ENCODE assay signal across 1 mouse cellular context in the genomic region with DNA sequence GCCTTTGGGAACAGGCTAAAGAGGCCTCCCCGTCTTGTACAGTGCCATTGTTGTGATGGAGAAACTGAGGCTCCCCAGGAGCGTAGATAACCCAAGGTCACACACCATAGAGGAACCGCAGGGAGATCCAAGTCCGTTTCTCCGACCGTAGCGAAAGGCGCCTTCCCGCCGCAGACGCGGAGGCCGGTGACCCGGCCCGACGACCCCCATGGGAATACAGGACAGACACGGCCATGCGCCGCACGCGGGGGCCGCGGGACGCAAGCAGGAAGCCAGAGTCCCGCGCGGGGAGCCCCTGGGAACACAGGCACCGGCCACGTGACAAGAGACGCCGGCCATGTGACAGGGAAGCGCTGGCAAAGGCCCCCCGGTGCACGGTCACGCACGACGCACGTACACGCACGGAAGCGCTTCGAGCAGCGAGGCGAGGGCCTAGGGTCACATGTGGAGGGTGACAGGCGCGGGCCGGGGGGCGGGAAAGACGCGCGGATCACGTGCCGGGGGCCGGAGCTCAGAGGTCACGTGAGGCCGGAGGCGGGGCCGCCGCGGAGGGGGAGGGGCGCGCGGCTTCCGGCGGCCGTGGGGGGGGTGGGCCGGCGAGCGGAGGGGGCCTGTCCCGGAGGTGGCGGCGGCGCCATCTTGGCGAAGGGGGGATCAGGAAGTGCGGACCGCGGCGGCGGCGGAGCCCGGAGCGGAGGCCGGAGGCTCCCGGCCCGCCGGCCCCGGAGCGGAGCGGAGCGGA.
TF ChIP-seq lines count a peak whose summit lies in the region.

A gene (plus strand): TSS at position 649 of the 742 bp plus-strand sequence.

TF ChIP-seq in CH12.LX, 34 proteins besides CTCF, POLR2A, EP300 and RAD21 (continued from another document):
- TF ChIP-seq ZC3H11A (IDR thresholded peaks at IDR 0.05; ENCODE audit: low read depth, low read length) (no peak), TBP (conservative IDR thresholded peaks at IDR 0.05; ENCODE audit: low read depth, low read length) (no peak), ETS1 (conservative IDR thresholded peaks at IDR 0.05; ENCODE audit: low read depth, low read length) (peak; percentile 76), USF1 (IDR thresholded peaks at IDR 0.05; ENCODE audit: low read depth, low read length) (peak; percentile 93), USF2 (conservative IDR thresholded peaks at IDR 0.05; ENCODE audit: low read depth, low read length) (peak; percentile 90), HCFC1 (IDR thresholded peaks at IDR 0.05; ENCODE audit: low read depth, low read length) (peak; percentile 74), UBTF (IDR thresholded peaks at IDR 0.05; ENCODE audit: low read depth, low read length) (no peak), MEF2A (IDR thresholded peaks at IDR 0.05; ENCODE audit: borderline replicate concordance, low read depth, low read length) (no peak; the same call in none of the 2 replicates), GABPA (IDR thresholded peaks at IDR 0.05; ENCODE audit: insufficient replicate concordance, low read depth, low read length) (no peak), PAX5 (IDR thresholded peaks at IDR 0.05; ENCODE audit: low read length) (no peak), ELF1 (IDR thresholded peaks at IDR 0.05; ENCODE audit: low read depth, low read length) (peak; percentile 89), JUN (IDR thresholded peaks at IDR 0.05; ENCODE audit: insufficient read depth, low read depth, low read length) (no peak), MAFK (IDR thresholded peaks at IDR 0.05; ENCODE audit: insufficient replicate concordance, low read length) (no peak), CHD1 (IDR thresholded peaks at IDR 0.05; ENCODE audit: low read depth, low read length) (no peak), NRF1 (IDR thresholded peaks at IDR 0.05; ENCODE audit: low read depth, low read length) (peak; percentile 63), POLR2AphosphoS2 (IDR thresholded peaks at IDR 0.05; ENCODE audit: low read depth, low read length) (no peak), SMC3 (IDR thresholded peaks at IDR 0.05; ENCODE audit: low read depth, low read length) (no peak), MAX (IDR thresholded peaks at IDR 0.05; ENCODE audit: low read length) (peak; percentile 98), E2F4 (IDR thresholded peaks at IDR 0.05; ENCODE audit: insufficient replicate concordance, low read depth, low read length) (no peak), MXI1 (IDR thresholded peaks at IDR 0.05; ENCODE audit: low read depth, low read length) (peak; percentile 84), SIN3A (IDR thresholded peaks at IDR 0.05; ENCODE audit: low read length) (peak; percentile 35), MYC (IDR thresholded peaks at IDR 0.05; ENCODE audit: low read depth, low read length) (peak; percentile 70; the same call in 1 of the 2 replicates), BHLHE40 (IDR thresholded peaks at IDR 0.05; ENCODE audit: low read depth, low read length) (peak; percentile 99), ZNF384 (IDR thresholded peaks at IDR 0.05; ENCODE audit: low read depth, low read length) (no peak), NELFE (IDR thresholded peaks at IDR 0.05; ENCODE audit: low read depth, low read length) (peak; percentile 54; the same call in 1 of the 2 replicates), TCF12 (IDR thresholded peaks at IDR 0.05; ENCODE audit: low read depth, low read length) (peak; percentile 43), RCOR1 (conservative IDR thresholded peaks at IDR 0.05; ENCODE audit: low read depth, low read length) (no peak), MAZ (IDR thresholded peaks at IDR 0.05; ENCODE audit: low read depth, low read length) (peak; percentile 69; the same call in 1 of the 2 replicates), IRF4 (IDR thresholded peaks at IDR 0.05; ENCODE audit: low read depth, low read length) (no peak), CHD2 (IDR thresholded peaks at IDR 0.05; ENCODE audit: low read length) (peak; percentile 50; the same call in 1 of the 2 replicates)
